Mouse (Mus musculus) CH12.LX (cell line): ENCODE data around the gene Slitrk1.

ENCODE experiments used
- BHLHE40 ChIP-seq: IDR thresholded peaks from 2 replicates; pipeline ENCODE4 v1.6.1; 2011; ENCODE audit warnings: mild to moderate bottlenecking, low read depth, low read length, improper control_type of control experiment
- CTCF ChIP-seq, 2 experiments: IDR thresholded peaks in 1 of 2; conservative IDR thresholded peaks in 1 of 2; 2 replicates each; pipeline ENCODE4 v1.5.1; 2011 to 2012; ENCODE audit warnings: low read depth in 2 of 2, low read length in 2 of 2, improper control_type of control experiment in 1 of 2, inconsistent platforms in 1 of 2, mild to moderate bottlenecking in 1 of 2, moderate library complexity in 1 of 2
- ELF1 ChIP-seq: IDR thresholded peaks from 2 replicates; pipeline ENCODE4 v1.6.1; 2014; ENCODE audit warnings: low read depth, mild to moderate bottlenecking, inconsistent platforms, low read length, improper control_type of control experiment
- EP300 ChIP-seq: IDR thresholded peaks from 2 replicates; pipeline ENCODE4 v1.6.1; 2011; ENCODE audit warnings: low read length, improper control_type of control experiment
- JUND ChIP-seq: conservative IDR thresholded peaks from 2 replicates; pipeline ENCODE4 v1.6.1; 2011; ENCODE audit warnings: low read depth, low read length, improper control_type of control experiment
- KAT2A ChIP-seq: IDR thresholded peaks from 2 replicates; pipeline ENCODE4 v1.6.1; 2012; ENCODE audit warnings: low read length, improper control_type of control experiment, inconsistent platforms; ENCODE audit not compliant: insufficient replicate concordance
- MAFK ChIP-seq: IDR thresholded peaks from 2 replicates; pipeline ENCODE4 v1.6.1; 2011; ENCODE audit warnings: low read length, improper control_type of control experiment; ENCODE audit not compliant: insufficient replicate concordance
- MAX ChIP-seq: IDR thresholded peaks from 2 replicates; pipeline ENCODE4 v1.6.1; 2011; ENCODE audit warnings: low read length, improper control_type of control experiment
- MYC ChIP-seq: IDR thresholded peaks from 2 replicates; pipeline ENCODE4 v1.6.1; 2011; ENCODE audit warnings: low read depth, mild to moderate bottlenecking, improper control_type of control experiment, low read length
- POLR2A ChIP-seq: IDR thresholded peaks from 2 replicates; pipeline ENCODE4 v1.6.1; 2011; ENCODE audit warnings: low read depth, mild to moderate bottlenecking, improper control_type of control experiment, low read length
- SIN3A ChIP-seq: IDR thresholded peaks from 2 replicates; pipeline ENCODE4 v1.6.1; 2012; ENCODE audit warnings: low read length, improper control_type of control experiment, inconsistent platforms
- USF1 ChIP-seq: IDR thresholded peaks from 2 replicates; pipeline ENCODE4 v1.6.1; 2014; ENCODE audit warnings: low read depth, mild to moderate bottlenecking, inconsistent platforms, low read length, improper control_type of control experiment
- USF2 ChIP-seq: conservative IDR thresholded peaks from 2 replicates; pipeline ENCODE4 v1.6.1; 2011; ENCODE audit warnings: low read depth, low read length, improper control_type of control experiment

DNA sequence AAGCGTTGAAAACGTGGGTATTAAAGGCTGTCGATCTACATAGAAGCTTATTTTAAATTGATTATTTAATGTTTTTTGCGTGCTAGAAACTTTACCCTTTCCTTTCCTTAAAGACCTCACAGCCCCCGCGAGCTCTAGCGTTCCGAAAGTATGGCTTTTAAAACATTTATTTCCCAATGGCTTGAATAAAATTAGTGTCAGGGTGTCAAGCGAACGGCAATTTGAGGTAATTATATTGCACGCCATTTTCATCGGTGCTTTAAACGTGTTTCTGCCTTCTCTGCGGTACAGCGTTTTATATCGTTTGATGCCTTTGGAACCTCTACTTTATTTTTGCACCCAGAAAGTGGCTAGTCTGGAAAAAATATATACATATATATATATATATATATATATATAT lies 378 bp upstream of the Slitrk1 start:
- TF ChIP-seq POLR2A (no peak), EP300 (no peak), KAT2A (no peak), CTCF (conservative IDR thresholded peaks at IDR 0.05 in 1 of 2, IDR thresholded peaks at IDR 0.05 in 1 of 2; ENCODE audit: low read depth in 2 of 2, low read length in 2 of 2) (no peak), SIN3A (no peak), MAFK (no peak), JUND (no peak), USF1 (no peak), MAX (no peak), BHLHE40 (no peak), USF2 (no peak), ELF1 (no peak), MYC (no peak)
